Mouse (Mus musculus): Measurements from ENCODE around the gene Gm21411.
"Not testable (repeated sequence)": the region's sequence is repeated elsewhere in the genome, so short reads cannot be mapped to it uniquely, and the experiment has no call there.

Gene Gm21411

GRCm38 (mm10) chr4:146909386-146910137, at the start of gene Gm21411:
Gene Gm21411, minus strand, starts transcription at chr4:146909590.
- DNase-seq (ENCODE audit: low read depth, low spot score) = not testable (repeated sequence)

GRCm38 (mm10) chr4:146941691-146942090, 32.3 kb upstream of the Gm21411 start:
- DNase-seq (ENCODE audit: low read depth, low spot score) = not testable (repeated sequence)

GRCm38 (mm10) chr4:146932311-146933082, 23.1 kb upstream of the Gm21411 start:
- DNase-seq (ENCODE audit: low read depth, low spot score) = no peak

- no peak for DNase-seq (ENCODE audit: low read depth, low spot score)
Observed at GRCm38 (mm10) chr4:146915196-146915595, 5.8 kb upstream of the Gm21411 start.

- not testable (repeated sequence) for DNase-seq (ENCODE audit: low read depth, low spot score)
Observed at GRCm38 (mm10) chr4:146908131-146908530, 1.3 kb downstream of the Gm21411 start.

GRCm38 (mm10) chr4:146904782-146905181, 4.6 kb downstream of the Gm21411 start:
- DNase-seq (ENCODE audit: low read depth, low spot score) = not testable (repeated sequence)

GRCm38 (mm10) chr4:146903126-146903525, 6.3 kb downstream of the Gm21411 start:
- not testable (repeated sequence) for DNase-seq (ENCODE audit: low read depth, low spot score)

All from 3T3-L1 (cell line).